Mouse (Mus musculus): ENCODE data around the gene Krt82. TPM values are rescaled to one million over a fixed set of nuclear protein-coding genes. Genes with fewer than 3 reads are reported as not detected.

The Krt82 gene
- polyA plus RNA-seq, 1 experiment from 2014 or later, result not detected

GRCm38 (mm10) chr15:101508247-101508646 lies 42.2 kb downstream of the Krt82 start:
- Histone ChIP-seq H3K9me3 (replicated peaks) (no peaks in the 10 kb centered on the region), H3K4me1 (replicated peaks) (peaks cover 5% of the 10 kb centered on the region), H3K36me3 (no peaks in the 10 kb centered on the region), H3K27ac (ENCODE audit: poor library complexity, severe bottlenecking) (no peak overlapping the region), H3K4me3 (no peak overlapping the region), H3K4me2 (no peak overlapping the region), H3K9ac (no peak overlapping the region), H3K27me3 (replicated peaks) (0 out of 2 replicates have a peak, but pooled peaks cover 3% of the 10 kb centered on the region)
- WGBS, result 79% methylated on average over 9 of the region's 9 CpGs
- no peak for ATAC-seq (ENCODE audit: insufficient number of reproducible peaks, low FRiP score)

GRCm38 (mm10) chr15:101506896-101507758 lies 43.3 kb downstream of the Krt82 start:
- Histone ChIP-seq H3K4me2 (no peak overlapping the region), H3K9me3 (replicated peaks) (no peaks in the 10 kb centered on the region), H3K9ac (no peak overlapping the region), H3K36me3 (no peaks in the 10 kb centered on the region), H3K4me1 (replicated peaks) (peaks cover 5% of the 10 kb centered on the region), H3K27me3 (replicated peaks) (peaks cover 6% of the 10 kb centered on the region; the same call in 1 of the 2 replicates), H3K4me3 (no peak overlapping the region), H3K27ac (ENCODE audit: poor library complexity, severe bottlenecking) (no peak overlapping the region)
- no peak for ATAC-seq (ENCODE audit: insufficient number of reproducible peaks, low FRiP score)
- WGBS, result 42% methylated on average over 14 of the region's 14 CpGs

GRCm38 (mm10) chr15:101497181-101497580 lies 53.3 kb downstream of the Krt82 start:
- Histone ChIP-seq H3K4me1 (replicated peaks) (peaks cover 10% of the 10 kb centered on the region), H3K27me3 (replicated peaks) (peaks cover 9% of the 10 kb centered on the region; the same call in 1 of the 2 replicates), H3K27ac (ENCODE audit: poor library complexity, severe bottlenecking) (no peak overlapping the region), H3K9me3 (replicated peaks) (no peaks in the 10 kb centered on the region), H3K4me3 (no peak overlapping the region), H3K36me3 (no peaks in the 10 kb centered on the region), H3K4me2 (no peak overlapping the region), H3K9ac (no peak overlapping the region)
- ATAC-seq (ENCODE audit: insufficient number of reproducible peaks, low FRiP score), result no peak
- WGBS, result 38% methylated on average over 2 of the region's 2 CpGs

GRCm38 (mm10) chr15:101495266-101495665 lies 55.2 kb downstream of the Krt82 start:
- H3K36me3 ChIP-seq, result no peaks in the 10 kb centered on the region
- no peak overlapping the region for H3K27ac ChIP-seq (ENCODE audit: poor library complexity, severe bottlenecking)
- ATAC-seq (ENCODE audit: insufficient number of reproducible peaks, low FRiP score), result no peak
- no peaks in the 10 kb centered on the region for H3K27me3 ChIP-seq (replicated peaks)
- WGBS, result 78% methylated on average over 8 of the region's 8 CpGs
- no peak overlapping the region for H3K9ac ChIP-seq
- H3K4me2 ChIP-seq, result no peak overlapping the region
- no peaks in the 10 kb centered on the region for H3K9me3 ChIP-seq (replicated peaks)
- peaks cover 10% of the 10 kb centered on the region for H3K4me1 ChIP-seq (replicated peaks)
- no peak overlapping the region for H3K4me3 ChIP-seq

GRCm38 (mm10) chr15:101494203-101494602 lies 56.3 kb downstream of the Krt82 start:
- H3K4me1 ChIP-seq (replicated peaks), result peaks cover 10% of the 10 kb centered on the region
- no peaks in the 10 kb centered on the region for H3K36me3 ChIP-seq
- no peak overlapping the region for H3K4me3 ChIP-seq
- H3K27me3 ChIP-seq (replicated peaks), result no peaks in the 10 kb centered on the region
- H3K4me2 ChIP-seq, result no peak overlapping the region
- no peak overlapping the region for H3K27ac ChIP-seq (ENCODE audit: poor library complexity, severe bottlenecking)
- no peak for ATAC-seq (ENCODE audit: insufficient number of reproducible peaks, low FRiP score)
- no peaks in the 10 kb centered on the region for H3K9me3 ChIP-seq (replicated peaks)
- no peak overlapping the region for H3K9ac ChIP-seq
- 64% methylated on average over 1 of the region's 1 CpGs for WGBS

GRCm38 (mm10) chr15:101493713-101494112 lies 56.8 kb downstream of the Krt82 start:
- Histone ChIP-seq H3K4me2 (no peak overlapping the region), H3K9me3 (replicated peaks) (no peaks in the 10 kb centered on the region), H3K4me1 (replicated peaks) (peaks cover 10% of the 10 kb centered on the region), H3K36me3 (no peaks in the 10 kb centered on the region), H3K27me3 (replicated peaks) (no peaks in the 10 kb centered on the region), H3K27ac (ENCODE audit: poor library complexity, severe bottlenecking) (no peak overlapping the region), H3K4me3 (no peak overlapping the region), H3K9ac (no peak overlapping the region)
- WGBS, result 89% methylated on average over 6 of the region's 6 CpGs
- ATAC-seq (ENCODE audit: insufficient number of reproducible peaks, low FRiP score), result no peak

GRCm38 (mm10) chr15:101492718-101493117 lies 57.7 kb downstream of the Krt82 start:
- H3K4me1 ChIP-seq (replicated peaks), result peaks cover 10% of the 10 kb centered on the region

GRCm38 (mm10) chr15:101491431-101491830 lies 59.0 kb downstream of the Krt82 start, which contains the start of gene Krt83:
Gene Krt83, minus strand, starts transcription at chr15:101491512.
- Histone ChIP-seq H3K9ac (no peak within 1 kb of the TSS), H3K4me3 (no peak within 1 kb of the TSS), H3K4me2 (no peak within 1 kb of the TSS), H3K27me3 (replicated peaks) (no peaks in the 10 kb centered on the region), H3K4me1 (replicated peaks) (peaks cover 10% of the 10 kb centered on the region), H3K36me3 (no peaks in the 10 kb centered on the region), H3K27ac (ENCODE audit: poor library complexity, severe bottlenecking) (no peak within 1 kb of the TSS), H3K9me3 (replicated peaks) (no peaks in the 10 kb centered on the region)
- ATAC-seq (ENCODE audit: insufficient number of reproducible peaks, low FRiP score), result no peak
- 86% methylated on average over 6 of the region's 6 CpGs for WGBS

More at GRCm38 (mm10) chr15:101492718-101493117, 57.7 kb downstream of the Krt82 start:
- Histone ChIP-seq H3K4me3 (no peak overlapping the region), H3K9ac (no peak overlapping the region), H3K36me3 (no peaks in the 10 kb centered on the region), H3K27ac (ENCODE audit: poor library complexity, severe bottlenecking) (no peak overlapping the region), H3K4me2 (no peak overlapping the region), H3K27me3 (replicated peaks) (no peaks in the 10 kb centered on the region), H3K9me3 (replicated peaks) (no peaks in the 10 kb centered on the region)
- WGBS, result 26% methylated on average over 8 of the region's 8 CpGs
- no peak for ATAC-seq (ENCODE audit: insufficient number of reproducible peaks, low FRiP score)

Small RNA genes within 50 kb of the gene (microRNA-seq; reads per million reads assigned to microRNA genes)
- gene Gm44393, result not detected
- gene Gm44460, result not detected

Other genes with a start within 250 kb of the Krt82 start
- gene Krt80, start 180.5 kb downstream of the Krt82 start, polyA plus RNA-seq (2016; fragmentation: Nextera tagmentation; extraction: Ambion mirVana), result 7.0 and 7.5 TPM in 2 replicates
- 25.1 TPM in 2 replicates for gene Krt7, start 139.6 kb downstream of the Krt82 start, polyA plus RNA-seq (2016; fragmentation: Nextera tagmentation; extraction: Ambion mirVana)
- gene Krt87, start 111.9 kb downstream of the Krt82 start, polyA plus RNA-seq (2016; fragmentation: Nextera tagmentation; extraction: Ambion mirVana), result not detected in 2 replicates
- gene Krt88, start 102.9 kb downstream of the Krt82 start, polyA plus RNA-seq (2016; fragmentation: Nextera tagmentation; extraction: Ambion mirVana), result not detected in 2 replicates
- not detected in 2 replicates for gene Krt81, start 86.9 kb downstream of the Krt82 start, polyA plus RNA-seq (2016; fragmentation: Nextera tagmentation; extraction: Ambion mirVana)
- gene Krt86, start 77.2 kb downstream of the Krt82 start, polyA plus RNA-seq (2016; fragmentation: Nextera tagmentation; extraction: Ambion mirVana), result not detected in 2 replicates
- not detected in 2 replicates for gene Krt83, start 59.2 kb downstream of the Krt82 start, polyA plus RNA-seq (2016; fragmentation: Nextera tagmentation; extraction: Ambion mirVana)
- gene Gm49425, start 33.4 kb downstream of the Krt82 start, polyA plus RNA-seq (2016; fragmentation: Nextera tagmentation; extraction: Ambion mirVana), result not detected in 2 replicates
- gene Krt84, start 17.8 kb downstream of the Krt82 start, polyA plus RNA-seq (2016; fragmentation: Nextera tagmentation; extraction: Ambion mirVana), result not detected in 2 replicates
- 0.06 and 0.28 TPM in 2 replicates for gene Krt90, start 12.3 kb upstream of the Krt82 start, polyA plus RNA-seq (2016; fragmentation: Nextera tagmentation; extraction: Ambion mirVana)
- not detected in 2 replicates for gene Krt75, start 23.2 kb upstream of the Krt82 start, polyA plus RNA-seq (2016; fragmentation: Nextera tagmentation; extraction: Ambion mirVana)
- gene Gm5414, start 77.5 kb upstream of the Krt82 start, polyA plus RNA-seq (2016; fragmentation: Nextera tagmentation; extraction: Ambion mirVana), result not detected in 2 replicates
- not detected in 2 replicates for gene Gm5478, start 96.7 kb upstream of the Krt82 start, polyA plus RNA-seq (2016; fragmentation: Nextera tagmentation; extraction: Ambion mirVana)
- not detected in 2 replicates for gene Krt6b, start 129.6 kb upstream of the Krt82 start, polyA plus RNA-seq (2016; fragmentation: Nextera tagmentation; extraction: Ambion mirVana)
- not detected in 2 replicates for gene Krt6a, start 143.6 kb upstream of the Krt82 start, polyA plus RNA-seq (2016; fragmentation: Nextera tagmentation; extraction: Ambion mirVana)
- 1.1 and 1.9 TPM in 2 replicates for gene Krt5, start 162.2 kb upstream of the Krt82 start, polyA plus RNA-seq (2016; fragmentation: Nextera tagmentation; extraction: Ambion mirVana)
- gene Krt71, start 192.4 kb upstream of the Krt82 start, polyA plus RNA-seq (2016; fragmentation: Nextera tagmentation; extraction: Ambion mirVana), result not detected in 2 replicates
- gene Krt72, start 235.8 kb upstream of the Krt82 start, polyA plus RNA-seq (2016; fragmentation: Nextera tagmentation; extraction: Ambion mirVana), result not detected in 2 replicates